Mouse (Mus musculus) cerebellum, adult 9-10 months (tissue): Measurements from ENCODE around the gene Lnpep.
A peak's percentile ranks its signal among the peaks of the same experiment; 100 is the strongest.
"Not testable (repeated sequence)": the region's sequence is repeated elsewhere in the genome, so short reads cannot be mapped to it uniquely, and the experiment has no call there.

Experiments
- DNase-seq: peaks from one replicate; pipeline ENCODE4 v3.0.0; 2022

Gene Lnpep

GRCm38 (mm10) chr17:17608416-17608988 lies 16.3 kb downstream of the Lnpep start:
- peak; percentile 83 for DNase-seq

DNA sequence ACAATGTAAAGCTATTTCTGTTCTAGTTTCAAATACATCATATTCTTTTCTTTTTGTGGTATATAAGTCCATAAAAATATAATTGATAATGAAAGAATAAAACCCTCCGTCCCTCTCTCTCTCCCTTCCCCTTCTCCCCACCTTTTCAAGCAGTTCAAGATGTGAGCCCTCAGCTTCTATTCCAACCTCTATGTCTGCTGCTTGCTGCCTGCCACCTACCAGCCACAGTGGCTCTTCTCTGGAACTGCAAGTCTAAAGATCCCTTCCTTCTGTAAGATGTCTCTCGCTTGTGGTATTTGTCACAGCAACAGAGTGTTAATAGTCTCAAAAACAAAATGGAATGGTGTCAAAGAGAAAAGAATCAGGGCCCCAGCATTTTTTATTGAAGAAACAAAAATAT lies 20.3 kb downstream of the Lnpep start:
- DNase-seq: no peak

DNA sequence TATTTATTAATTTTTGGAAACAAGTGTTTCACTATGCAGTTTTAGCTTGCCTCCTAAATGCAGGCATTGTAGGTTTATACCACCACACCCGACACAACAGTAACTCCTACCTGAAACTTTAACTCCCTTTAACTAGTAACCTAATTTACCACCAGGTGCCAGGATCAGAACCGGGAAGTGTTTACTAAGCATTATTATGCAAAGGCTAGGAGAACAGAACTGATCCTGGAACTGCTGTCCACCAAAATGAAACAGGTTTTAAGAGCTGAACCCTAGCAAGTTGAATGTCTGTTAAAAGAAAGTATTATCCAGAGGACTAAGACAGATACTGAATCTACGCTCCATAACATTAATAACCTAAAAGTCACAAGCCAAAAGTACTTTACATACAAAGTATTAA lies 21.2 kb downstream of the Lnpep start:
- DNase-seq: no peak

- DNase-seq: no peak
Measured at GRCm38 (mm10) chr17:17602786-17603185, 22.1 kb downstream of the Lnpep start.

- no peak for DNase-seq
Measured at GRCm38 (mm10) chr17:17602330-17602729, 22.5 kb downstream of the Lnpep start.

- peak; percentile 90 for DNase-seq
Measured at GRCm38 (mm10) chr17:17600804-17601252, 24.0 kb downstream of the Lnpep start.

DNA sequence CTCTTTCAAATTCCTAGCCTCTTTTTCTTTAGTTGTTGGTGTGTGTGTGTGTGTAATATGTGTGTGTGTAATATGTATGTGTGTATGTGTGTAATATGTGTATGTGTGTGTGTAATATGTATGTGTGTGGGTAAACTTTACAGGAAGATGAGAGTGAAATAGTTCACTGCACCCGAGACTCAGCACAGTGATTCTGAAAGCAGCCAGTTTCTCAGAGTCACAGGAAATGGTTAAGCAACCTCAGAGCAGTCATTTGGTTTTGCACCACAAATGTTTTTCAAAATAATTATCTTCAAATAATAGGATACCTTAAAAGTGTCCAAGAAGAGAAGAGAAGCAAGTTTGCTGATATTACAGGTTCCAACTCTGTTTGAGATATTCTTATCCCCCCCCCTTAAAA lies 24.8 kb downstream of the Lnpep start:
- no peak for DNase-seq

DNA sequence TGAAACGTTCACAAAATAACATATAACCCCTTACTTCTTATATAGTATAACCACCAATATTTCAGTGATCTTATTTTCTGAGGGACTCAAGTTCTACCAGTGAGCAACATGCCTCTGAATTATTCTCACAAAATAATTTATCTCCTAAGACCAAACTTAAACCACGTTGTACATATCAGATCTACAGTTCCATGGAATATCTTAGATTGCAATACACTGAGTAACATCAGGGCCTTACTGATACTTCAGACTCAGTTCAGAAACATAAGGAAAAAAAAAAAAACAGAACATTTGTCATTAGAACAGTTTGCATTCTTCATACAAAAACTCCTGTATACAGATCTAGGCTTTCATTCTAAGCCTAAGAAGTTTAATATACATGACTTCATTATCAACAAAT lies 26.5 kb downstream of the Lnpep start:
- DNase-seq: no peak

GRCm38 (mm10) chr17:17592926-17593325 lies 31.9 kb downstream of the Lnpep start:
- DNase-seq: no peak

DNA sequence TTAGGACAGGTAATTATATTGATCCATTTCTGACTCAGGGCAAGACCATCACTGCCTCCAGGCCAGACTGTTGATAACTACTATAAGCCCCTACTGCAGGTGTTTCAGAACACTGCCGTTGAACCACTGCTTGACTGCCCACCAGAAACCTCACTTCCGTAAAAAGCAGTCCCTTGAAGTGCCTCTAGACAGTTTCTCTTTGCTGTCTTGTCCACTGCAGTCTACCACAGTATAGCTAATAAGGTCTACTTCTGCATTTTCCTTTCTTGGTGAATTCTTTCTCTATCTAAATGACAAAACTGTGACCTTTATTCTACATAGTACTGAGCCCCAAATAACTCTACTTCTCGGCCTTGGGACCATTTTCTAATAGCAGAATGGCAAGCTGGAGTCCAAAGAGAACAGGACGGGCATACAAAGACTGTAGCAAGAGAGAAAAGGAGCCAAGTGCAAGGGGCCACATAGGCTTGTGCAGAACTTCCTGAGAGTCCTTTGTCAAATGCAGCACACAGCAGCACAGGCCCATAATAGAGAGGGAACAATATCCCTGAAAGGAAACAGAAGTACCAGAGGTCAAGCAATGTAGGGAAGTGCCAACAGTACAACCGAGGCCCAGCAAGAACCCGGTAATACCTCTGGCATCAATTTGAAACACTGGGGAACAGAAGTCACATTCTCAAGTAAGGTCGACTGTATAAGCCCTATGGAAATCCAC lies 37.4 kb downstream of the Lnpep start:
- DNase-seq: no peak

DNA sequence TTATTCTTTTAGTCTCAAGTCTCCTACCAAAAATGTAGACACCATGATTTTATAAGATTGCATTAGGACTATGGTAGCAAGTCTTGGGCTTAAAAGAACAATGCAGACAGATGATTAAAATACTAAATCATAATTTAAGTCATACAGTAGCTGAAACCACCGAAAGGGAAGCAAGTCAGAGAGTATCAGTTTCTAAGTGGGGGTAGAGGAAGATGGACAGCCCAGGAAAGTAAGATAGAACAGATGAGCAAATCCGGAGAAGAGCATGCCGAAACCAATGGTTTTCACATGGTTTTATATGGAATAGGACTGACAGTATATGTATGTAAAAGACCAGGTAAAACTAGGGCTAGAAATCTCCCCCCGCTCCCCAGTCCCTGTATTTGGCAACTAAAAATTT lies 39.7 kb downstream of the Lnpep start:
- no peak for DNase-seq

DNA sequence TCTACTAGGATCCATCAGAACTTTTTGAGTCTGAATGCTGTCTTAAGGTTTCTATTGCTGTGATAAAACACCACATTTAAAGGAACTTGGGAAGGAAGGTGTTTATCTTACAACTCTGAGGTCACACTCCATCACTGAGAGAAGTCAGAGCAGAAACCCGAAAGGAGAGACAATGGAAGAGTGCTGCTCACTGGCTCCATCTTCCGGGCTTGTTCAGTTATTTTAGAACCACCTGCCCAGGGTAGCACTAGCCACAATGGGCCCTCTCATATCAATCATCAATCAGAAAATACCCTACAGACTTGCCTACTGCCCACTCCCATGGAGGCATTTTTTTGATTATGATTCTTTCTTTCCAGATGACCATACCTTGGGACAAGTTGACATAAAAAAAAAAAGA lies 41.0 kb downstream of the Lnpep start:
- no peak for DNase-seq

- DNase-seq: no peak
Measured at GRCm38 (mm10) chr17:17581234-17581633, 43.6 kb downstream of the Lnpep start.

DNA sequence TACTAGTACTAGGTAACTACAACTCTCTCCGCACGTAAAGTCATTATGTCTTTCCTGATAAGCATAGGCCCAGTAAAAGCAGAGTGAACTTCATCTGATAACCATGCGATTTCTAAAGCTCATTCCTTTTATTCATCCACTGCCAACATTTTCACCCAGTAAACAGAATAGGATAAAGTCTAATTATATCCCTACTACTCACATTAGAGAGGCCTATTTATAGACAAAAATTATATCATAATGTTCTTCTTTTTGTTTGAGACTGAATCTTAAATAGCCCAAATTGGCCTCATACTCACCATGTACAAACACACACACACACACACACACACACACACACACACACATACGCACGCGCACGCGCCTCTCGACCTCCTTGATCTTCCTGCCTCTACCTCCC lies 48.5 kb downstream of the Lnpep start:
- DNase-seq: no peak

GRCm38 (mm10) chr17:17567071-17567470 lies 57.8 kb downstream of the Lnpep start:
- peak; percentile 71 for DNase-seq

DNA sequence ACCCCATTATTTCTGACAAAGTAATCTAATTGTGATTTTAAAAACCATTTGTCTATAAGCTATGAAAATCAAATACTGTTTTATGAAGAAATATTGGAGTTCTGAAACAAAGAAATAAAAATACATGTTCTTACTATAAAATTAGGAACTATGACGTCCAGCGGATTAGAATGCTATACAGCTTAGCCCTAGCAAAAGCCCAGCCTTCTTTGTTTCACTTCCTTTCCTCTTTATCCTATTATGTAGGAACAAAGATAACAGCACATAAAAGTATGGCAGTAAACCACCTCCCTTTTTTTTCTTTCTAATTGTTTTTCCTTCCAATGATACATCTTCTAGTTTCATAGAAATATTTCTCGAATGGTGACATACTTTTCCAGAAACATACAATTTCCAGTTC lies 75.9 kb downstream of the Lnpep start:
- DNase-seq: no peak

DNA sequence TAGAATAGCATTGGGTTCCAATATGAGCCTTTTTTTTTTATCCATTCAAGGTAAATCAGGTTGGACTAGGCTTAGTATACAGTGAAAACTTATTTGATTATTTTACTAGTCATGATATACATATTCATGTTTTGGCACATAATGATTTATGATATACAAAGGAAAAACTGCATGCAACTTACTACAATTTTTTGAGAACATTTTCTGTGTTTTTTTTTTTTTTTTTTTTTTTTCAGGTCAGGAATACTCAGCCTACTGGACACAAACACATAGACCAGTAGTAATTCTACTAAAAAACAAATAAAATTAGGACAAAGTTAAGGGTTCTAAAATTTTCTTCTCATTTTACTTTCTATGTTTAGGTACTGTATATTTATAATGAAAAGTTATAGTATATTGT lies 93.5 kb downstream of the Lnpep start:
- DNase-seq: no peak

DNA sequence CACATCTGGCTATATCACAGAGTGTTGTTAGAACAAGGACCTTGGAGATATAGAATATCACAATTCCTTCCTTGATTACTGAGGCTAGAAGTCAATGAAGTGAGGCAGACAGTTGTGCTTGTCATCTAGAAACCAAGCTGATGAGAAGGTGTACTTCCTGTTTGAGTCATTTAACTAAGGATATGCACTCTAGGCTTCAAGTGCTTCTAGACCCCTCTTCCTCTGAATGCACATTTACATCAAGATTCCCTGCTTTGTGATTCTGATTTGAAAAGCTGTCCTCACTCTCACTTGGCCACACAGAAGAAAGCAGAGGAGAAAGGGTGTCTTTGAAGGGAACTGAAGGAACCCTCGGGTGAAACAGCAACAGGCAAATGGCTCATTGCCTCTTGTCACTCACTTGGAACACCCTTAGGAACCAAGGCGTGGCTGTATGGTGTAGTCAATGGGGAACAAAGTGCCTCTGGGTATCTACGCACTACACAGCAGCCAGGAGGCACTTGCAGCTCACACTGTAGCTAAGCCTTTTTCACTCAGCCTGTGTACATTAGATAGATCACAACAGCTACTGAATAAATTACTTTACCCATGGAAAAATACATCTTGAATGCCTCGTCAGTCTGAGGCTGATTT lies 108.3 kb downstream of the Lnpep start:
- DNase-seq: no peak

- no peak for DNase-seq
Measured at GRCm38 (mm10) chr17:17506677-17507076, 118.2 kb downstream of the Lnpep start.

- DNase-seq: no peak
Measured at GRCm38 (mm10) chr17:17499278-17499677, 125.6 kb downstream of the Lnpep start.

DNA sequence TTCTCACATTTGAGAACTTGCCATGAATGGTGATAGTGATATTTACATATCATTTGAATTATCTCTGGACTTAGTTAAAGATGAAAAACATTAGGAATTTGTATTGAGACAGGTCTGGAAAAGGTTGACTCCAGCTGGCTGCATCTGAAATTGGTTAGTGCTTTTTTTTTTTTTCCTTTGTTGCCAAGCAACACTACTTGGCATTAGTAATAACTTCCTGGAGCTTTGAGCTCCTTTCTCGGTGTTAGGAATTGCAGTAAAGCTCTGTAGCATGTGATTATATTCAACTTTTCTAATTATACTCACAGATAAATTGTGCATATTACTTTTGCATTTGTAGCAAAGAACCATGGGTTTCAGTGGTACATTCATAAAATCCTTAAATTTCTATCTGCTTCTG lies 126.0 kb downstream of the Lnpep start:
- no peak for DNase-seq

- no peak for DNase-seq
Measured at GRCm38 (mm10) chr17:17496730-17497129, 128.1 kb downstream of the Lnpep start.

DNA sequence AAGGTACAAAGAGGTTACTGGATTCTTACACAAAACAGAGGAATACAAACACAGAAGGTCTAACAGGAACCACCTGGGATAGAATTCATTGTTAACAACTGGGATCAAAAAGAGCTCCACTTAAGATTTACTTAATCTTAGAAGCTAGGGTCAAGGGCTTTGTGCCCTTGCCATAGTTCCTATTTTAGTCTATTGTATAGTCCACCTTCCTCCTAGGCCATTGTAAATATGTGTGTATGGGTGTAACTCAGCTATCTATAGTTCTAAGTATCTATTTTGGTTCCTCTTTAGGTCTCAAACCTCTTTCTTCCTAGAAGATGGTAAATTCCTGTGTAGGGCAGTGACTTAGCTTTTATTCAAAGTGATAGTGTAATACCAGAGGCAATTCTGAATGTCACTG lies 128.6 kb downstream of the Lnpep start:
- not testable (repeated sequence) for DNase-seq

- no peak for DNase-seq
Measured at GRCm38 (mm10) chr17:17492116-17492515, 132.7 kb downstream of the Lnpep start.

DNA sequence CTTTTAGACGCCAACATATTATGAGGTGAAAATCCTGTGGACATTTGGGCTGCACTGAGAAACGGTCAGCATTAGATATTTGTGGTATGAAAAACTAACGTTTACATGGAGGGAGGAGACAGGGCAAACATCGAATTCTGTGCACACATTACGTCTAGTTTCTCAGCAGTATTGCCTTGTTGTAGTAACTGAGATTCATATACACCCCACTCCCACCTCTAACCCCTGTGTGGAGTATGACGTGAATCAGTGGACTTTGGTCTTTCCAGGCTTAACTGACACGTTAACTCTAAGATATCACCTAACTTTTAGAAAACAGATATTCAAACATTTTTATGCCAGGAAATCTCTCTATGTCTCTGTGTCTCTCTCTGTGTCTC lies 133.2 kb downstream of the Lnpep start:
- no peak for DNase-seq
